Mouse (Mus musculus) thymus, postnatal 36 days (tissue): ENCODE measurements at regions not wholly inside any gene's neighbourhood (a gene's known extent, or its start where the extent isn't known, plus 50 kb on each side); places are given as distances from the start of the nearest gene placed in this dataset.

Experiments used
- DNase-seq, 2 experiments: peaks; one replicate each; pipeline ENCODE4 v3.0.0; 2022; ENCODE audit warnings: mixed read lengths in 2 of 2

- peak; percentile 56 to 66 for DNase-seq
Observed at GRCm38 (mm10) chr8:126854121-126855055, 91.3 kb downstream of the Tomm20 start.

GRCm38 (mm10) chr8:126852663-126853390, 92.8 kb downstream of the Tomm20 start:
- no peak for DNase-seq

- peak in 1 of 2 experiments; percentile 26 for DNase-seq
Observed at GRCm38 (mm10) chr8:126852184-126852583, 93.5 kb downstream of the Tomm20 start.

GRCm38 (mm10) chr8:126851780-126852179, 93.9 kb downstream of the Tomm20 start:
- no peak for DNase-seq

GRCm38 (mm10) chr8:126850189-126850535, 95.5 kb downstream of the Tomm20 start:
- no peak for DNase-seq

GRCm38 (mm10) chr8:126849411-126850188, 96.0 kb downstream of the Tomm20 start:
- DNase-seq: peak; percentile 62 to 71

GRCm38 (mm10) chr8:126848369-126849105, 97.1 kb downstream of the Tomm20 start:
- peak; percentile 55 to 65 for DNase-seq

GRCm38 (mm10) chr8:126847664-126848353, 97.8 kb downstream of the Tomm20 start:
- DNase-seq: peak; percentile 86 to 96

GRCm38 (mm10) chr8:126846188-126846565, 99.5 kb downstream of the Tomm20 start:
- DNase-seq: peak; percentile 39 to 48

- DNase-seq: no peak
Observed at GRCm38 (mm10) chr8:126845530-126846187, 100.0 kb downstream of the Tomm20 start.

GRCm38 (mm10) chr8:126844627-126845026, 101.0 kb downstream of the Tomm20 start:
- no peak for DNase-seq

GRCm38 (mm10) chr8:126841187-126841586, 104.5 kb downstream of the Tomm20 start:
- no peak for DNase-seq

- peak in 1 of 2 experiments; percentile 43 for DNase-seq
Observed at GRCm38 (mm10) chr8:126839712-126840355, 105.8 kb downstream of the Tomm20 start.

GRCm38 (mm10) chr8:126839039-126839711, 106.5 kb downstream of the Tomm20 start:
- DNase-seq: no peak

GRCm38 (mm10) chr8:126838228-126838627, 107.4 kb downstream of the Tomm20 start:
- no peak for DNase-seq

- no peak for DNase-seq
Observed at GRCm38 (mm10) chr8:126837318-126838025, 108.2 kb downstream of the Tomm20 start.

GRCm38 (mm10) chr8:126835554-126835953, 110.1 kb downstream of the Tomm20 start:
- no peak for DNase-seq

GRCm38 (mm10) chr8:126833471-126834453, 111.9 kb downstream of the Tomm20 start:
- DNase-seq: peak; percentile 20 to 25
